Mouse (Mus musculus) cerebellum, adult 11 months (tissue): ENCODE results near the gene Farsa.

ENCODE experiments used
- DNase-seq: peaks from one replicate; pipeline ENCODE4 v3.0.0; 2022

Gene Farsa

DNA sequence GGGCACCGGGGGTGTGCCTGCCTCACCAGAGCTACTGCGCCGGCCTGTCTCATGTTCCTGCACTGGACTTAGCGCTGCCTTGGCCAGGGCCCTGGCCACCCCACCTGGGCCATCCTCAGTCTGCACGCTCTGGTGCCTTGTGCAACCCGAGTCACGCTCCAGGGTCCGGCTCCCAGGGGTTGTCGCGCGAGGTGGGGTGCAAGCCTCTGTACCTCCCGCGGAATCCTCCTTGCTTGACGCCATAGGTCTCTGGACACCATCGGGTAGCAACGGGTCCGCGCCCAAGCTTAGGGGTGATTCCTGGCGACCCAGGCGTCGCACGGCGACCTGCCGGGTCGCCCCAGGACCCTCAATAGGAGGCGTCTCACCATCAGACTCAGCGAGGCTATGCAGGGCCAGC, 55.6 kb downstream of the Farsa start:
- DNase-seq: no peak

DNA sequence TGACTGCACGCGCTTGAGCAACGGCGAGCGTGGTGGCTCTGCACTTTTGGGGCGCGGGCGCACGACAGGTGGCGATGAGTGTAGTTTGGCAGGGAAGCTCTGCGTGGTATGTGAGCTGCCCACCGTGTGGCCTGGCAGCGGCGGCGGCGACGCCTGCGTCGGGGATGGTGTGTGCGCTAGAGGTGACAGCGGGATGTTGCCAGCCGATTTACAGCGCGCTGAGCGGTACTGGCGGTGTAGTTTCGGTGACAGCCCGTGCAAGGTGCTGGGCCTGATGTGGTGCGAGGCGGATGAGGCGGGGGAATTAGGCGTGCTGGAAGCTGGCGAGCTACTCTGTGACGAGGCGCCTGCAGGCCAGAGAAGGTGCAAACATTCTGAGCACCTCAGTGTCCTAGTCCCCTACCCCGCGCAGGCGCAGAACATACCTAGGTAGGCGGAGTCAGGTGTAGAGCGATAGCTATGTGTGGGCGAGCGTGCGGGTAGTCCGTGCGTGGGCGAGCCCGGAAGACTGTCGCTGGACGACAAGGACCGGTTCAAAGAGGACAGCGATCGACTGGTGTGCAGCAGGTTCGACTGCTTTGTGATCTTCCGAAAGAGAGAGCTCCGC, 56.2 kb downstream of the Farsa start:
- peak; percentile 81 for DNase-seq

DNA sequence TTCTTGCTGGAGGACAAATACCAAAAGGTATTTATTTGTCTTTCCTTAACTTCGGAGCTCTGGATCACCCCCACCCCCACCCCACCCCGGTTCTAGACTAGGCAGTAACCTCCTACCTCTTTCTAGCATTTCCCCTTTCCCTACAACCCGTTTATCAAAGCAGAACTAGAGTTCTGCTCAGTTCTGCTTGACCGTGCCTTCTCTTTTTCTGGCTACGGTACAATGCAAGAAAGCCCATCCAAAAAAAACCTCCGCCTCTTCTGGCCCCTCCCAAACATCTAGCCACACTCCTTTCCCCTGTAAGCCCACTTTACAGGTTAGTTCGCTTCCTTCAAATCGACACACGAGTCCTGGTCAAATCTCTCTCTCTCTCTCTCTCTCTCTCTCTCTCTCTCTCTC, 56.7 kb downstream of the Farsa start:
- DNase-seq: no peak

DNA sequence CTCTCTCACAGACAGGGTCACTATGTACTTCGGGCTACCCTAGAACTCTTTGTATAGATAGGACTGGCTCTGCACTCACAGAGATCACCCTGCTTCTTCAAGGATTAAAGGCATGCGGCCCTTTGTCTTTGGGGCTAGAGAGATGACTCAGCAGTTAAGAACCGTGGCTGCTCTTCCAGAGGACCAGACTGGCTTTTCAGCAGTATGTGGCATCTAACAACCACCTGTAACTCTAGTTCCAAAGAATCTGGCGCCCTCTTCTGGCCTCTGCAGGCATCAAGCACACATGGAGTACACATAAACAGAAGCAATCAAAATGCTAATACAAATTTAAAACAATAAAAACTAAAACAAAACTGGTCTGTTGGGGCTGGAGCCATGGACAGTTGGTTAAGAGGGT, 57.2 kb downstream of the Farsa start:
- DNase-seq: no peak

DNA sequence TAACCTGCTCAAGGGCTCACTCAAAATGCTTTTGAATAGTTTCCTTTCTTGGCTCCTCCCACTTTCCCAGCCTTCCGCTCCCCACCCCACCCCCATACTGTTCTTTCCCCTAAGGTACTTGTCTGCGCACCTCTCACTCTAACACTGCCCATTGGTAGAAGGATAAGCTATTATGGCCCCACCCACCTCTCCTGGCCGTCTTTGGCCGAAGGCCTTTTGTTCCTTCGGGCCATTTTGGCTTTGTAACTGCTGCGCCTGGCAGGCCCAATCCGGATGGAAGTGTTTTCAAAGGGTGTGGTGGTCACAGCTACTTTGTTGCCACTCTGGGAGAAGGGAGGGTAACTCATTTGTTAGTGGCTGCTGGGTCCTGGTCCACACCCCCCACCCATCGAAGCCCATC, 58.5 kb downstream of the Farsa start:
- no peak for DNase-seq

DNA sequence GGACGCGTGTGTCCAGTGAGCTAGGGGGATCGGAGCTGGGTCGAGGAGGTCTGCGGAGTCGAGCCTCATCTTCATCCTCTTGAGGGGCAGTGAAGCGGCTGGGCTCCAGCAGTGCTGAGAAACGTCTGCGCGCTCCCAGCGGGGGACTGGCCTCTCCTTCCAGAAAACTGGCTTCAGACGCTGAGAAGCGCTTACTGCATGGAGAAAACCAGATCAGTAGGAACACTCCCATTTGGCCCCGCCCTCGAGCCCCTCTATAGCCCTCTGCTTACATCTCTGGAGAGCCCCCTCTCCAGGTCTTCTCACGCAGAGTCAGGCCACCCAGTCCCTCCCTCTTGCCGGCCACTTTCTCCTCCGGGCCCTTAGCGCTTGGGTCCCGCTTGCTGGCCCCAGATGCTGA, 61.0 kb downstream of the Farsa start:
- DNase-seq: no peak

DNA sequence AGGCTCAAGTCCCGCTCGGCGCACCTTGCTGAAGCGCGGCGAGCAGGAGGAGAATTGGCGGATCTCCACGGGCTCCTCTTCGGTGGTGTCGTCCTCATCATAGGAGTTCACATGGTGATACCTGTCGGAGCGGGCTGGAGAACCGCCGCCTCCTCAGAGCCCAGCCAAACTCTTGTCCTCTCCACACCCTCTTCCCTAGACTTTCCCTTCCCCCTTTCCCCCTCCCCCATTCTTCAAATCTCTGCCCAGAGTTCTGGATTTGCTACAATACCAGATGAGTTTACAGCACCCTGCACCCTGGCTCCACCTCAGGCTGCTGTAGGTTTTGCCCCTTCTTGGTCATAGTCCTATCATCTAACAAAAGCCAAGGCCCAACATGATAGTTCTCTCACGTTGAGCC, 61.9 kb downstream of the Farsa start:
- DNase-seq: no peak
